Mouse (Mus musculus): Measurements from ENCODE around the gene Prkd2.

Prkd2 gene

GRCm38 (mm10) chr7:16916342-16917265 is 73.9 kb downstream of the Prkd2 start:
- DNase-seq (ENCODE audit: extremely low read depth, low read depth, low spot score): no peak

GRCm38 (mm10) chr7:16917447-16917846 is 74.7 kb downstream of the Prkd2 start:
- DNase-seq (ENCODE audit: extremely low read depth, low read depth, low spot score): no peak

GRCm38 (mm10) chr7:16918014-16918413 is 75.3 kb downstream of the Prkd2 start:
- no peak for DNase-seq (ENCODE audit: extremely low read depth, low read depth, low spot score)

GRCm38 (mm10) chr7:16918670-16919069 is 76.0 kb downstream of the Prkd2 start:
- DNase-seq (ENCODE audit: extremely low read depth, low read depth, low spot score): no peak

- DNase-seq (ENCODE audit: extremely low read depth, low read depth, low spot score): no peak
Observed at GRCm38 (mm10) chr7:16919395-16920149, 76.9 kb downstream of the Prkd2 start.
